Mouse (Mus musculus) thymus, adult 2 months (tissue): ENCODE measurements at regions not wholly inside any gene's neighbourhood (a gene's known extent, or its start where the extent isn't known, plus 50 kb on each side); places are given as distances from the start of the nearest gene placed in this dataset.

Source experiments
- CTCF ChIP-seq: fragments of 200-500 bp; IDR thresholded peaks from 2 replicates; pipeline ENCODE4 v1.5.1; 2012; ENCODE audit warnings: mild to moderate bottlenecking, control low read depth, low read length, moderate library complexity, borderline replicate concordance; ENCODE audit not compliant: control insufficient read depth, poor library complexity, insufficient read depth; ENCODE audit errors: extremely low read depth
- POLR2A ChIP-seq: fragments of 200-500 bp; IDR thresholded peaks from 2 replicates; pipeline ENCODE4 v1.6.1; 2012; ENCODE audit warnings: mild to moderate bottlenecking, low read length, control low read depth, moderate library complexity; ENCODE audit not compliant: control insufficient read depth, poor library complexity, insufficient read depth; ENCODE audit errors: extremely low read depth

- no peak for TF ChIP-seq POLR2A
- TF ChIP-seq CTCF = no peak
Measured at GRCm38 (mm10) chr10:41004044-41004689, 67.9 kb downstream of the Gpr6 start.
